Mouse (Mus musculus): ENCODE data around the gene Cacna1e.

Cacna1e gene

DNA sequence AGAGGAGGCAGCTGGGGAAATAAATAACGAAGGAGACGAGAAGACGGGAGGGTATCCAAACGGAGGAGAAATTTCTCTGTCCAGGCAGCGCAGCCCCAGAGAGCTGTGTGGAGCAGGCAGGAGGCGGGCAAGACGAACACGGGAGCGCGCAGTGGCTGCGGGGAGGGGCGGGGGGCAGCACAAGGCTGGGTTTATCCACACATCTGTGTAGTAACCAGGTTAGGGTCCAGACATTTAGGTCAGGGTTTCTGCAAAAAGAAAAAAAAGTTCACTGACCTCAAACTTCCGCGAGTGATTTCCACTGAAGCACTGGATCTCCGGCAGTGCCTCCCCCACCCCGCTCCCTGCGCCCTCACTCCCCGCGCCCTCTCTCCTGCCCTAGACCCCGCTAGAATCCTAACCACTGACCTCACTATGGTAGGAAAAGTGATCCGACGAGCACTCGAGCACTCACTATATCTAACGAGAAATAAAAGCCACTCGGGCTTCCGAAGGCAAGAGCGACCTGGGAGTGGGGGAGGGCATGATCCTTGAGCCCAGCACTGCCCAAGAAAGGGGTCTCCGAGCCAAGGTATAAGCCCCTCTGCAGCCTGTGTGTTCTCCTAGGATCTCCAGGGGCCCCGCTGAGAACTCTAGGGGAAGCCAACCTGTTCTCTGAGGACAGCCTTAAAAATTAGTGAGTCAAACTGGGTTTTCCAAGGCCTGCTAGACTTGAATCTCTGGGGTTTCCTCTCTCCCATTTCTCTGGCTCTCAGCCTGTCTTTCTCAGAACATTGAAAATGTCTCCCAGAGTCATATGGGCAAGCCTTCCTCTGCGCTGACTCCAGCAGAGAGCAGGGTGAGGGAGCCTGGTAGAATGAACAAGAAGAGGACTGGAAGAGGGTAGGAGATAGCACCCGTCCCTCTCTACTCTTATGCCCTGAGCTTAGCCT is at the start of gene Cacna1e:
Gene Cacna1e (minus strand): TSS at position 227 of the 932 bp plus-strand sequence.
- peak; percentile 7 for DNase-seq (ENCODE audit: low read depth, low spot score)

DNA sequence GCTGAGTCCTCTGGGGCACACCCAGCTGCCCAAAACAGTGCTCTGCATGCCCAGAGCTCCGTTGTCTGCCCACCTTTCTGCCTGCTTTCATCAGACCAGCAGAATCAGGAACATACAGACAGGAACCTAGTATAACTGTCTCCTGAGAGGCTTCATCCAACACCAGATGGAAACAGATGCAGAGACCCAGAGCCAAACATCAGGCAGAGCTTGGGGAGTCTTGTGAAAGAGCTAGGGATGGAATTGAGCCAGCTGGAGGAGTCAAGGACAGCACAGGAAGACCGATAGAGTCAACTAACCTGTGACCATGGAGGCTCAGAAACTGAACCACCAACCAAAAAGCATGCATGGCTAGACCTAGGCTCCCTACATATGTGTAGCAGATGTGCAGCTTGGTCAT is 34.1 kb upstream of the Cacna1e start:
- DNase-seq (ENCODE audit: low read depth, low spot score): no peak

DNA sequence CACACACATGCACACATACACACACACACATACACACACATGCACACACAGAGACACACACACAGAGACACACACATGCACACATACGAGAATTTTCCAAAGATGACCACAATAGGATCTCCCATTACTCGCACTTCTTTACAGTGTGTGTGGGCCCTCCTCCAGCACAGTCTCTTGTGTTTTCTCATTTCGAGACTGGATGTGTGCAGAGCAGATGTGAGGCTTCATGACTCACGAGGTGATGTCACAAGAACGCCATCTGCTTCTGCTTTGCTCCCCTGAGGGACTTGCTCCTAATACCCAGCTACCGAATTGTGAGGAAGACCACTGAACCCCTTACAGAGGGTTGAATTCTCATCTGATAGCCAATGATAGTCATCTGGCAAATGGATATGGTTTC is 33.1 kb upstream of the Cacna1e start:
- DNase-seq (ENCODE audit: low read depth, low spot score): no peak

DNA sequence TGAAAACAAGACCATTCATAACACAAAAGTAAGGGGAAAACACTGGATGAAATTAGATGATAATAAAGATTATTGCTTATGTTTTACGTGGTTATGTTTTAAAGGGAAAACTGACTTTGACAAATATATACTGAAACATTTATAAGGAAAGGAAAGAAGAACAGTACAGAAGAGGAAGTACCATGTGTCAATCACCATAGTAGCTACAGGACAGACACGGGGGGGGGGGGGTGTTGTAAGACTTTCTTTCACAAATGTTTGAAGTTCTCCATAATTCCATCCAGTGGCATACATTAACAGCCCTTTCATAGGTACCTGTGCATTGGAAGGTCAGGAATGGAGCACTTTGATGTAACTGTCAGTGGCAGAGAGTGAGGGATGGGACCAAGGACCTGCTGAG is 25.3 kb upstream of the Cacna1e start:
- DNase-seq (ENCODE audit: low read depth, low spot score): no peak

DNA sequence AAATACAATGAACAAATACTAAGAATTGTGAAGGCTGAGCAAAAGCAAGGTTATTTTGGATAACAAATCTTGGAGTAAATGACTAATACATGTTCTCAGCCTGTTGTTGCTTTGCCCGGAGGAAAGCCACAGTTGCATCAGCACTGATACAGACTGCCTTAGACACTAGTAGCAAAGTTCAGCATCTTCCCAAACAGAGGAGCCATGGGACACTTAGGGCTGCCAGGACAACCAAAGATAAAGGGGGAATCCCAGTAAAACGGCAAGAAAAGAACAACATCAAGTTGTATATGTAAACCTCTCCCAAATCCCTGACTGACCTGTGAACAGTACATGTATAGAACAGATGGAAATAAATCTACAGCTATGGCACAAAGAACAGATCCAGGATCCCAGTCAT is 13.1 kb upstream of the Cacna1e start:
- no peak for DNase-seq (ENCODE audit: low read depth, low spot score)

DNA sequence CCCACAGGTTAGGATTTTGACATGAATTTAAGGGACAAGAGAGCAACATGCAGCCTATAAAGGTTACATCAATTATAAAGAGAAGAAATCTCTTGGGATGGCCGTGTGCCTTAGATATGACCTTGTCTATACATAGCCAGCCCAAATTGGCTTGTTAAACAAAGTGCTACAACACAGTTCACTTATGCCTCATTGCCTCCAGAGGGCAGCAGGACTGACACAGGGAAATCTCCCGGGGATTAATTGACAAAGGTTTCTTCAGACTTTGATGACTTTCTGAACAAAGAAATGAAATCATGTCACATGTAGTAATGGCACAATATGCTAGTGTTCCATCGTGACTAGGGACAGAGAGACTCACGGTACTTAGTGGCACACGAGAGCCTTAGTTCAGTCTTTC is 5.9 kb upstream of the Cacna1e start:
- DNase-seq (ENCODE audit: low read depth, low spot score): peak; percentile 7

DNA sequence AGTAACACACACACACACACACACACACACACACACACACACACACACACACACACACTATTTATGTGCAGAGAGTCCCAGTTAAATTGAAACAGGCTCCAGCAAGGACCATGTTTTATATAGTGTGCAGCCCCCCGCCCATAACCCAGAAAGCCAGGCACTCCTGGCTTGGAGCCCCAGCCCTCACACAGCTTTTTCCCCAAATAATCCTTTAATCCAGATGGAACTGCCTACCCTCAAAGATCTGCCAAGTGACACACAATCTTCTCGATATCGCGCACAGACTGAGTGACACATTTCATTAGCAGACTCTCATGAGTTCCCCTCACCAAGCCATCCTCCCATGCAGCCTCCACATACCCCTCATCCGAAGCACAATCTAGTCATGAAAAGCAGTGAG is 4.2 kb upstream of the Cacna1e start:
- no peak for DNase-seq (ENCODE audit: low read depth, low spot score)

DNA sequence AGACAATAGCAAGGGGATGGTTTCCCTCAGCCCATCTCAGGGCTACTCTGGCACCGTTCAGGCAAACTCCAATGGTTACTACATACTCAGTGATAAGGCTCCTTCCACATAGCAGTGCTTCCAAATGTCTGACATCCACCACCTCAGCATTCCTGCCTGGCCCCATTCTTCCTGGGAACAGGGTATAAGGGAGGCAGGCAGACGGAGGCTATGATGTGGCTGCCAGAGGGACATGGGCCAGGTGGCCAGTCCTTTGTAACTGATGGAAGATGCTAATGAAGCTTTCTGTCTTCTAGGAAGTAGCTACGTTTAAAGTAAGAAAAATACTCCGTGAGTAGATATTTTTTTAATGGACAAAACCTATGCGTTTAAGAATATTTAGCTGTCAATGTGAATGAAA is 3.7 kb upstream of the Cacna1e start:
- no peak for DNase-seq (ENCODE audit: low read depth, low spot score)

DNA sequence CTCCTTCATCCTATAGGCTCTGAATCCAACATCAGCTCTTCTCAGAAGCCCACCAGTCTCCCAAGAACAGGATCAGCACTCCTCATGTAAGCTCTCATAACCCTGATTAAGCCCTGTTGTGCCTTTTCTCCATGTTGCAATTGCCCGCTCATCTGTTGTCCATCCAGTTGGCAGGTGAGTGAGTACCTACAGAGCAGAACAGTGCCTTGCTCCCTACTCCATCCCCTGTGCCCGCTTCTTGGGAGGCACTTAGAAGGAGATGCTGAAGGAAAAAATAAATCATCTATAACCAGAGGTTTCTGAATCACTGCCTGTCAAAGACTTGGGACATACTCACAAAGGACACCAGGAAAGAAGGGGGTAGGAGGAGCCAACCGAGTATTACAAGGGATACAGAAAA is 3.2 kb upstream of the Cacna1e start:
- no peak for DNase-seq (ENCODE audit: low read depth, low spot score)

DNA sequence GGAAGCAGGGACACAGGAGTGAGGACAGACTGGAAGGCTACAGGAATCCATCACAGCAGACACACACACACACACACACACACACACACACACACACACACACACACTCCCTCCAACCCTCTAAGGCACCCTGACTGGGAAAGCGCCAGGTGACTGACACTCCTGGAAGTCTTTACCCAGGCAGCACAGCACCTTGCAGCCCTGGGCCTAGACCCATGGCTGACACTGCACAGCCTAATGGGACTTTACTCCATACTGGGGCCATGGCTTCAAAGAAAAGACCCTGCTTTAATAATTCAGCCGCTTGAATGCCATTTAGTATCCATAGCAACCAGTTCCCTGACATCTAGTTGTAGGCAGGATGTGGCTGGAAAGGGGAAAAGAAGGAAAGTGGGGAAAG is 2.3 kb upstream of the Cacna1e start:
- DNase-seq (ENCODE audit: low read depth, low spot score): no peak

DNA sequence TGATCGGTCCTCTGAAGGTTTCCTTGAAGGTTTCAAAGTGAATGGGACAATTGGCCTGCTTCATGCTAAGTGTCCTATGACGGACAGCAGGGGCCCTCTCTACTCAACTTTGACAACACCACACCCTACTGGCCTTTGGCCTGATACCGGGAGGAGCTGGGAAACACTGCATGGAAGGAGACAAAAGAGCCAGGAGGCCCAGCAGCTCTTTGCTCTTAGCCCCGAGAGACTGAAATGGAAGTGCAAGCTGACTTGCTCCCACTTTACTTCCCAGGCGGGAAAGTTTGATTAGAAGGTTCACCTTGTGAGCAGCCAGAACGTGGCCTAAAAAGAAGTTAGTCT is 877 bp upstream of the Cacna1e start:
- DNase-seq (ENCODE audit: low read depth, low spot score): no peak

DNA sequence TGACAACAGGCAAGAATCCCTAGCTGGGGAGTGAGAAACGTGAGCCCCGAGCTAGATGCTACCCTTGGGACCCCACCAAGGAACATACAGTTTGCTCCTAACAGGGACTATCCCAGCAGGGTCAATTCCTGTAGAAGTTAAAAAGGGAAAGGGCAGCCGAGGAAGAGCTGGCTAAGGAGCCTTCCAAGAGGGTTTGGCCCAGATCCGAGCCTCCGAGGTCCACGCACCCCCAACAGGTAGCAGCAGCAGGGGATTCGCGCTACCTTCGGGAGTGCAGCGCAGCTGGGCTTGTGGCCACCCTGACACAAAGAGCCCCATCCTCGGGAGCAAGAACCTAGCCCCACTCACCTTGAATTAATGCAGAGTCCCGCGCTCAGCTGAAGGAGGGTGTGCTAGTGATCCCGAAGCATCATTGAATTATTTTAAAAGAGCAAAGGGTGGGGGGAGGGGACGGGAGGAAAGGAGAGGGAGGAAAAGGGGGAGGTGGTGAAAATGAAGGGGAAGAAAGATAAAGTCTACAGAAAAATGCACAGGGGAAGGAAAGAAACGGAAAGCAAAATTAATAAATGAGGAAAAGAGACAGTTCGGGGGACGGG is 607 bp downstream of the Cacna1e start:
- DNase-seq (ENCODE audit: low read depth, low spot score): no peak

DNA sequence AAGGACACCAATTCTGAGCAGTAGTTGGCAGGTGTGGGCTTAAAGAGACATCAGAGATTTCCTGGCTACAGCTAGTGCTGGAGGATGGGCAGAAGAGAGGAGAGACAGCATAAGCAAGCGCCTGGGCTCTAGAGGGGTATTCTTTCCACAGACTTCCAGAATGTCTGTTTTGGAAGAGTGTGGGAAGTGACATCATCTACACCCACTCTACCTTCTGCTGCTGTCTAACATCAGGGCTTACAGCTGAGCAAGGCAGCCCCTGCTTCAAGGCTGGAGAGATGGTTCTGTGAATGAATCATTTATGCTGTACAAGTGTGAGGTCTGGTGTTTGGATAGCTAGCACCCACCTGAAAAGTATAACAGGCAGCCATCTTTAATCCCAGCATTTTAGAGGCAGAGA is 18.3 kb downstream of the Cacna1e start:
- no peak for DNase-seq (ENCODE audit: low read depth, low spot score)

DNA sequence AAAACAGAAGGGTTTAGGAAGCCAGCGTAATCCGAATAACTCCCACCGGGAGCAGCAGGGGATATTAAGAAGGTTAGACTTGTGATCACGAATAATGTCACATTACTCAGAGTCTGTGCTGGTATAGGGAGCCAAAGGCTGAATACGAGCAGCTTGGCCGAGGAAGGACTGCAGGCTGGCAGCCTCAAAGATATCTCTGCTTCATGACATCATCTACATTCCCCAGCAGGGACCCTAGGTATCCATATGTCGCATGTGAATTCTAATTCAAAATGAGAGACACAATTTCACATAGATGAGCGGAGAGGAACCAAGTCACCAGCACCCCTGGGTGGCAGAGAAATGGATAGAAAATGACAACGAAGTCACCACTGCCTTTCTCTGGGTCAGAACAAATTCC is 22.9 kb downstream of the Cacna1e start:
- no peak for DNase-seq (ENCODE audit: low read depth, low spot score)

DNA sequence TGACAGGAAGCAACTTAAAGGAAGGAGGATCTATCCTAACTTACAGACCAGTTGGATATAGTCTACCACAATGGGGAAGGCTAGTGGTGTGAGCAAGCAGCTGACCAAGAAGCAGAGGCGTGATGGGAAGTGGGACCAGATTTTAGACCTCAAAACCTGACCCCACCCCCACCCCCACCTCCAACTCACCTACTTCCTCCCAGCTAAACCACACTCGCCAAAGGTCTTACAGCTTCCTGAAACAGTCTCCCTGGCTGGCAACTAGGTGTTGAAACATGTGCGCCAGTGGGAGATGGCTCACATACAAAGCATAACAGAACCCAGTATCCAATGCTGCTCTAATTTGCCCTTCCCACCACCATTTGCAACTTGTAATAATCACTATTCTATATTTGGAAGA is 29.7 kb downstream of the Cacna1e start:
- no peak for DNase-seq (ENCODE audit: low read depth, low spot score)

DNA sequence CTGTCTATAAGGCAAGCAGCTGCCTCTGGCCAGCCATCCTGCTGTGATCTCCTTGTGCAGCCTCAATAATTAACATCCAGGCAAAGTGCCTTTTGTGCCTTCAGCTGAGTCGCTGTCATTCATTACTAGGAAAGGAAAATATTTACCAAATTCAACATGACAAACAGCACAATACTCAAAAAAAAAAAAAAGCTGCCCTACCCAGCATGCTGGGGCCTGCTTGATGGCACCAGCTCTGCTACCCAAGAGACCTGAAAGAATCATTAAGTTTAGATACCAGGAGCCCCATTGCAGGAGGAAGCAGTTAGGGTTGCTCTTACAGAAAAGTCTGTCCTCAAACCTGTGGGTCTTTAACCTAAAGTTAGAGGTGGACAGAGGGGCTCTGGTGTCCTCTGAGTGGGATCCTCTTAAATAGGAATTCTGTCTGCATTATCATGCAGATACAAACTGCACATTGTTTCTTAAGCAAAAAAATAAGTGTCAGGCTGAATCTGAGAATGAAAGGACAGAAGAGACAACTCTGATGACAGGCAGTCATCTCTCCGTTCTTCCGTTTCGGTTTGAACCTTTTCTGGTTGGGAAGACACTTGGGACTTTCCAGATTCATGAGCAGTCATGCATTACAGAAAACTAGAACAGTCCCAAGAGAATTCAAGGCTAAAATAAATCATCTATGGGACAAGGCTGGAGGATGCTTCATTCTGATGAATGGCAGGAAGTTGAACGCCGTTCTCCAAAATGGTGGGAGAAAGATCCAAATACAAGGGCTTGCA is 33.6 kb downstream of the Cacna1e start:
- DNase-seq (ENCODE audit: low read depth, low spot score): no peak

DNA sequence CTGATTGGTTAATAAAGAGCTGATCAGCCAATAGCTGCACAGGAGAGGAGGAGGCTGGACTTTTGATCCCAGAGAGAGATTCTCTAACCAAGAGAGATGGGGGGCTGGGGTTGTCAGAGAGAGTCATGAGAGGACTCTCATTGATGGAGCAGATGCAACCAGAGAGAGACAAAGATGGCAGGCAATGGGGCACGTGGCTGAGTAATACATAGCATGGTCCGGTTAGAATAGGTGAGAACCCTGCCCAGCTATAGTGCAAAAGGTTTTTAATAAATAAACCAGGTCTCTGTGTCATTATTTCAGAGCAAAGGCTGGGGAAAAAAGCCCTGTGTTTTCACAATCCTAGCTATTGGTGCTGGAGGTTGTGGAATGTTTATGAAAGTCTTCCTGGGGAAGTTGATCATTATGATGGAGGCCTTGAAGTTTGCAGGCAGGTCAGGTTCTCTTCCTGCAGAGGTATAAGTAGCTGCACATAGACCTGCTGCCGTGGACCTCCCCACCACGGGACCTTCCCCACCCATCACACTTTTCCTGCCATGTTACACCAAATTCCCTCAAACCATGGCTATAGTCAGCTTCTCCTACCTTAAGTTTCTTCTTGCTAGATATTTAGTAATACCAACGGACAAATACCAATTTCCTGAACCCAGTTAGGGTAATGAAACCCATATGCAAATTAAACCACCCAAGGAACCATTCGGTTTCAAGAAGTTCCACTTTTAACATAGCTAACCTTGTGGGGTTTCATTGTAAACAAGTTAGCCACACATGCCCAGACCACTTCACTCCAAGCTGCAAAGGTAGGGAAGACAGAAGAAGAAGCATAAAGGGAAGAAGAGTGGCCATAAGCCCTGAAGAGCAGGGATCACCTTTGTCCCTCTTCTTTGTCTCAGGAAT is 35.4 kb downstream of the Cacna1e start:
- DNase-seq (ENCODE audit: low read depth, low spot score): no peak

DNA sequence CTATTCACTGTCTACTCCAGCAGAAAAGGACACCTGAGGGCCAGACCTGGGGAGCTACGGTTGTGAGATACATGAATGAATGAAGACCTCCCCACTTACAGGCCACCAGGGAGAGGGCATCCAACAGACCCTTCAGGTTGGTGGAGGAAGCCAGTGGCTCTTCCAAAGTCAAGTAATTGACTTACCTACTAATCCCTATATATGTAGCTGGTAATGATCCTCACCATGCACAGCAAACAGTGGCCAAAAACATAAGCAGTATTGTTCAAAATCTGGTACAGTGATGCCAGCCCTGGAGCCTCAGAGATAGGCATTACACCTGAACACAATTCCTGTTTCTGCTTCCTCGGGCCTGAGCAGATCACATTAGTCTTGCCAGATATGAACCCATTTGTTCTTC is 37.4 kb downstream of the Cacna1e start:
- DNase-seq (ENCODE audit: low read depth, low spot score): no peak

DNA sequence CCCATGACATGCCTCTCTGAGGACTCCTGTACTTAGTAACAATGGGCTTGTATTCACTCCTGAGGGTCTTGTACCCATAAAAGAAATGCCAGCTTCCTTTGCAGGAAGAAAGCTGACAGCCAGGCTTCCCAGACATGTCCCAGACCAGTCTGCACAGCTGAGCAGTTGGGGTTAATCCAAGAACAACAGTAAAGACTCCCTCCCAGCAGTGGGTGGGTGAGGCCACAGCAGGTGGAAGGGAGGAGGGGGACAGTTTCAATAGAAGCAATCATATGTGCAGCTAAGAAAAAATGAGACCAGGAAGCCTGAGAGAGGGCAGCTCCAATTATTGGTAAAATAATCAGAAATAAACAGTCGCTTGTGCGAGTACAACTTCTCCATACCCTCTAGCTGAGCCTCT is 40.9 kb downstream of the Cacna1e start:
- no peak for DNase-seq (ENCODE audit: low read depth, low spot score)

DNA sequence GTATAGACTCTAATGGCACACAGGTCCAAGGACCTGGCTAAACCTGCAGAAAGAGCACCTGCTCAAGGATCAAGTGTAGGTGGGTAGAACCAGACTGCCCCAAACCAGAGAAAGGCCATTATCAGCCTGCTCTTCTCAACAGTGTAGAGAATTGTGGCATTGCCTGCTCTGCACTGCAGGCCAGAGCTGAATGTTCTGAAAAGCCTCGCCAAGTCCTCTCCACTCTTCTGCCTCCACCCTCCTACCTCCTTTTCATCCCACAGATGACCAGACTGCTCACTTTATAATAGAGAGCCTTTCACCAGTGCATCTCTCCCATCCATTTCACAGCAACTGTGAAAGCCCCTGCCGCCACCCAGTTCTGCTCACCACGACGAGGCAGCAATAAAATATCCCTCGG is 42.0 kb downstream of the Cacna1e start:
- DNase-seq (ENCODE audit: low read depth, low spot score): no peak

DNA sequence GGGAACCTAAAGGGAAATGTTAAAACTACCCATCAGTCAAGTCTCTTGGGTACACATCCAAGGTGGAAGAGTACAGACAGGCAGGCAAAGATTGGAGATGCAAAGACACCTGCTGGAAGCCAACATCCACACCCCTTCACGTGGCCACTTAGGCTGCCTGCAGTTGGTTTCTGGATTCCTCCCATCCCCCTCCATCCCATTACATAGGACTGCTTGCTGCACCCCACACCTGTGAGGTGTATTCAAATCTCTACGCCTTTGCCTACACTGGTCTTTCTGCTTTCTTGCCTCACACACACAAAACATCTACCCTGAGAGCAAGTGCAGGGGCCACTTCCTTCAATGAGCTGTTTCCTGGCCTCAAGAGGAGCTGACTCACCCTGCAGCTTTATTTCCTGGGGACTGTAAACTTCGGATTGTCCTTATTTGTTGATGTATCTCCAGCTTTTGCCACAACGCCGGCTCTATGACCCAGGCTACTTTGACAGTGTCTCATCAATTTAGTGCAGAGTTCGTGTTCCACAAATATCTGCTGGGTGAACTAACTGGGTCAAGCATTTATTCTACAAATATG is 43.2 kb downstream of the Cacna1e start:
- no peak for DNase-seq (ENCODE audit: low read depth, low spot score)

Measured in ES-CJ7 (cell line).